Mouse (Mus musculus): ENCODE results near the gene Olfr1392. TPM values are rescaled to one million over a fixed set of nuclear protein-coding genes. Genes with fewer than 3 reads are reported as not detected.
"Not testable (repeated sequence)": the region's sequence is repeated elsewhere in the genome, so short reads cannot be mapped to it uniquely, and the experiment has no call there.

Gene Olfr1392
- 0.04 and 0.05 TPM in 2 replicates for polyA plus RNA-seq (2012; rRNA removed)

- DNase-seq (ENCODE audit: low read depth): not testable (repeated sequence)
These were observed at the start of gene Olfr1392 for GRCm38 (mm10) chr11:49284982-49285381. Gene Olfr1392 (plus strand): TSS chr11:49285282.

GRCm38 (mm10) chr11:49235459-49236207 lies 49.4 kb upstream of the Olfr1392 start:
- DNase-seq (ENCODE audit: low read depth): no peak

- no peak for DNase-seq (ENCODE audit: low read depth)
These were observed 48.2 kb upstream of the Olfr1392 start for GRCm38 (mm10) chr11:49236891-49237290.

GRCm38 (mm10) chr11:49237532-49237931 lies 47.5 kb upstream of the Olfr1392 start:
- DNase-seq (ENCODE audit: low read depth): no peak

GRCm38 (mm10) chr11:49240310-49240709 lies 44.8 kb upstream of the Olfr1392 start:
- no peak for DNase-seq (ENCODE audit: low read depth)

GRCm38 (mm10) chr11:49240874-49241273 lies 44.2 kb upstream of the Olfr1392 start:
- no peak for DNase-seq (ENCODE audit: low read depth)

GRCm38 (mm10) chr11:49241471-49241870 lies 43.6 kb upstream of the Olfr1392 start:
- DNase-seq (ENCODE audit: low read depth): no peak

GRCm38 (mm10) chr11:49242944-49243626 lies 42.0 kb upstream of the Olfr1392 start:
- DNase-seq (ENCODE audit: low read depth): no peak

- no peak for DNase-seq (ENCODE audit: low read depth)
These were observed 41.1 kb upstream of the Olfr1392 start, which contains the start of gene Mgat1 for GRCm38 (mm10) chr11:49243727-49244594. Gene Mgat1 (plus strand): TSS chr11:49244191.

- DNase-seq (ENCODE audit: low read depth): no peak
These were observed 40.5 kb upstream of the Olfr1392 start for GRCm38 (mm10) chr11:49244595-49244930.

GRCm38 (mm10) chr11:49245176-49245575 lies 39.9 kb upstream of the Olfr1392 start:
- no peak for DNase-seq (ENCODE audit: low read depth)

- DNase-seq (ENCODE audit: low read depth): no peak
These were observed 39.3 kb upstream of the Olfr1392 start for GRCm38 (mm10) chr11:49245634-49246415.

- DNase-seq (ENCODE audit: low read depth): no peak
These were observed 38.6 kb upstream of the Olfr1392 start for GRCm38 (mm10) chr11:49246523-49246922.

GRCm38 (mm10) chr11:49247255-49247654 lies 37.8 kb upstream of the Olfr1392 start:
- DNase-seq (ENCODE audit: low read depth): no peak

- DNase-seq (ENCODE audit: low read depth): no peak
These were observed 36.7 kb upstream of the Olfr1392 start for GRCm38 (mm10) chr11:49248226-49248973.

- DNase-seq (ENCODE audit: low read depth): no peak
These were observed 35.9 kb upstream of the Olfr1392 start for GRCm38 (mm10) chr11:49248974-49249700.

- DNase-seq (ENCODE audit: low read depth): no peak
These were observed 35.2 kb upstream of the Olfr1392 start for GRCm38 (mm10) chr11:49249811-49250421.

GRCm38 (mm10) chr11:49250422-49251379 lies 34.4 kb upstream of the Olfr1392 start:
- DNase-seq (ENCODE audit: low read depth): no peak

Measured in gonadal fat pad, adult 2 months (tissue).